Mouse (Mus musculus) liver, embryonic 12.5 days (tissue): ENCODE measurements at regions not wholly inside any gene's neighbourhood (a gene's known extent, or its start where the extent isn't known, plus 50 kb on each side); places are given as distances from the start of the nearest gene placed in this dataset.

Experiments
- ATAC-seq: fragments of 200-750 bp; cut with Nextera tagmentation; 2 replicates; pipeline ENCODE4 v1.8.0; 2017; ENCODE audit warnings: moderate number of reproducible peaks, mild to moderate bottlenecking, moderate library complexity
- H3K27ac ChIP-seq: fragments of 300-500 bp; sonication (generic); 2 replicates; pipeline ENCODE4 v1.5.1; 2016; ENCODE audit warnings: mild to moderate bottlenecking
- H3K27me3 ChIP-seq: fragments of 300-500 bp; sonication (generic); replicated peaks from 2 replicates; pipeline ENCODE4 v1.6.1; 2016; ENCODE audit warnings: mild to moderate bottlenecking, moderate library complexity
- H3K36me3 ChIP-seq: fragments of 300-500 bp; sonication (generic); 2 replicates; pipeline ENCODE4 v1.6.1; 2016; ENCODE audit warnings: mild to moderate bottlenecking, moderate library complexity
- H3K4me1 ChIP-seq: fragments of 300-500 bp; sonication (generic); 2 replicates; pipeline ENCODE4 v1.6.1; 2016
- H3K4me2 ChIP-seq: fragments of 300-500 bp; sonication (generic); 2 replicates; pipeline ENCODE4 v1.6.1; 2016; ENCODE audit warnings: mild to moderate bottlenecking, moderate library complexity
- H3K4me3 ChIP-seq: fragments of 300-500 bp; sonication (generic); 2 replicates; pipeline ENCODE4 v1.5.1; 2016; ENCODE audit warnings: mild to moderate bottlenecking, moderate library complexity
- H3K9ac ChIP-seq: fragments of 300-500 bp; sonication (generic); 2 replicates; pipeline ENCODE4 v1.6.1; 2016; ENCODE audit warnings: mild to moderate bottlenecking, moderate library complexity
- H3K9me3 ChIP-seq: fragments of 300-500 bp; sonication (generic); replicated peaks from 2 replicates; pipeline ENCODE4 v1.6.1; 2016; ENCODE audit warnings: mild to moderate bottlenecking, moderate library complexity
- WGBS: fragments of 180-500 bp; shearing (Covaris S2); methylation state at CpG from one replicate; pipeline ENCODE4 v1.1.7; 2016; ENCODE audit not compliant: insufficient replicate concordance; 5-methylcytosine and 5-hydroxymethylcytosine counted together

DNA sequence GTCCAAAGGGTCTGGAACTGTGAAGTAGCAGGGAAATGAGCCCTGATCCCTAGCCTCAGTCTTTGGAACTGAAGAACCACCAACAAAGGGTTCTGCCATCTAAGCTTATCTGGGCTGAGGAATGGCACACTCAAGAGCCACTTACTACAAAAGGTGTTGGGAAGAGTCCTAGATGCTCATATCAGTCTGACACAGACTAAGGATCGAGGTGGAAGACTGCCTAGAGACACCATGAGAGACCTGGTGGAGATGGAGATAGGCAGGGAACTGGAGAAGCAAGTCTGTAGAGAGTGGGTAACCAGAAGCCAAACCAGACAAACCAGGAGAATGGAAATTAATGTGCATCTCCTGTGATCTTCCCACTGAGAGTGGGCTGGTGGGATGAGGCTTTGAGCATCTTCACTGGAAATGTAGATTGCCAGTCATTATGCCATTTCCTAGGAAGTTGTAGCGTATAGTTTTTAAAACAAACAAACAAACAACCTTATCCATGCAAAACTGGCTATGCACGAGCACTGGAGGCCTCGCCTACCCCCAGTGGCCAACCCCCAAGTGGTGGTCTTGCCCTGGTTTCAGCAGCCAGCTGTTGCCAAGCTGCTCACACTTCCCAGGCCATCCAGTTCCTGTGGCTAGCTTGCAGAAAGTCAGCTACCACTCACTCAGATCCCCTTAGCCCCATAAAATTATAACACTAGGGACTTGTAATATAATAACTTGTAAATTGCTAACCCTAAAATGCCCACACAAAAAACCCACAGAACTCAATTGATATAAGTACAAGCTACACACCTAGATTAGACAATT is 136.2 kb upstream of the Meis1 start:
- no peaks in the 10 kb centered on the region for H3K9me3 ChIP-seq
- WGBS = 62% methylated on average over 4 of the region's 4 CpGs
- no peak overlapping the region for H3K27ac ChIP-seq
- H3K4me1 ChIP-seq = no peaks in the 10 kb centered on the region
- no peak for ATAC-seq
- no peaks in the 10 kb centered on the region for H3K27me3 ChIP-seq
- H3K9ac ChIP-seq = no peak overlapping the region
- no peak overlapping the region for H3K4me2 ChIP-seq
- H3K4me3 ChIP-seq = no peak overlapping the region
- H3K36me3 ChIP-seq = no peaks in the 10 kb centered on the region

DNA sequence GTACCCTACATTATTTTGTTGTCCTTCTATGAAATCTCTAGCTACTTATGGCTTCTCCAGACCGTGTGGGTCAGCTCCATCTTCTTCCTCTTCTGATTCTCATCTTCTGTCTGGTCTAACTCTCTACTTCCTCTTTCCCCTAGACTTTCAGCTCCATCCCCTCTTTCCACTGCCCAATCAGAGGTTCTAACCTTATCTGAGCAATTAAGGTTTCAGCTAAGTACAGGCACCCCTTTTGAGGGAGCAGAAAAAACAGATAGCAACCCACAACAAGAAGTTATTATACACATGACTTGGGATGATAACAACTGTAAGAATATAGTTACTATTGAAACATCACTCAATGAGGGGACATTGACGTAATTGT is 136.8 kb upstream of the Meis1 start:
- no peak overlapping the region for H3K9ac ChIP-seq
- no peaks in the 10 kb centered on the region for H3K27me3 ChIP-seq
- ATAC-seq = no peak
- 26% methylated on average over 2 of the region's 2 CpGs for WGBS
- no peak overlapping the region for H3K27ac ChIP-seq
- no peak overlapping the region for H3K4me3 ChIP-seq
- no peaks in the 10 kb centered on the region for H3K9me3 ChIP-seq
- no peaks in the 10 kb centered on the region for H3K36me3 ChIP-seq
- no peaks in the 10 kb centered on the region for H3K4me1 ChIP-seq
- no peak overlapping the region for H3K4me2 ChIP-seq

DNA sequence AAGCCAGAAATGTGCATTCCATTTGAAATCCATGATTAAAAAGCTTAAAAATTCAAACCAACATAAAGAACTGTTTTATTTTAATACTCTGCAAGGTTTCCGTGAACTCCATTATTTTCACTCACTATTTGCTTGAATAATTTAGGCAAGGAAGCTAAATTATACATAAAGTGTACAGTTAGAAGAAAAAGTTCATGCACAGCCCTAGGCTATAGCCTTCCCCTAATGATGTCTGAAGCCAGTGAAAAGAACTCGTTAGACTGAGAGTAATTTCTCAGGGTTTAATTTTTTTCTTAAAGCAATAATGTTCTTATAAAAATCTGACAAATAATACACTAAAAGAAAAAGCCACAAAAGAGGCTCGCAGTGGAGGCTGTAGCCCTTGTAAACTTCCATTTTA is 141.4 kb upstream of the Meis1 start:
- WGBS = 50% methylated on average over 3 of the region's 3 CpGs
- no peak for ATAC-seq

GRCm38 (mm10) chr11:19160669-19161068 is 141.9 kb upstream of the Meis1 start:
- no peaks in the 10 kb centered on the region for H3K9me3 ChIP-seq
- no peak overlapping the region for H3K4me2 ChIP-seq
- ATAC-seq = no peak
- no peak overlapping the region for H3K9ac ChIP-seq
- no peaks in the 10 kb centered on the region for H3K4me1 ChIP-seq
- H3K4me3 ChIP-seq = no peak overlapping the region
- 44% methylated on average over 5 of the region's 5 CpGs for WGBS
- H3K36me3 ChIP-seq = no peaks in the 10 kb centered on the region
- H3K27ac ChIP-seq = no peak overlapping the region
- no peaks in the 10 kb centered on the region for H3K27me3 ChIP-seq

More for the DNA sequence above, 141.4 kb upstream of the Meis1 start:
- Histone ChIP-seq H3K4me3 (no peak overlapping the region), H3K9ac (no peak overlapping the region), H3K4me1 (no peaks in the 10 kb centered on the region), H3K27me3 (no peaks in the 10 kb centered on the region), H3K9me3 (no peaks in the 10 kb centered on the region), H3K4me2 (no peak overlapping the region), H3K27ac (no peak overlapping the region), H3K36me3 (no peaks in the 10 kb centered on the region)

DNA sequence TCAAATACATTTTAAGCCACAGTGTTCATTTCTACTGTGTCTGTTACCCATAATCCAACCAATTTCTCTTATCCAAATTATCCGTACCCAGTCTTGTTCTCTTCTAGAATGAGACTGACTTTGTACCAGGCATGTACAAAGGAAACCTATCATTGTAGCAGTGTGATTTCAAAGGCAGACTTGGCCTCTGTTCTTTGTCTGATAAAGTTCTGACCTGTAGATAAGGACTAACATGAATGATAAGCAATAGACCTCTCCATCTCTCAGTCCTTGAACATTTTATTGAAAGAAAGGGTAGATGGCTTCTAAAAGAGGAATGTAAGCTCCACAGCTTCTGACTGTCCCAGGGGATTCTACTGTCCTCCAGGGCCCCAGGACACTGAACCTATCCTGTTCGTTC is 152.2 kb upstream of the Meis1 start:
- WGBS = 58% methylated on average over 2 of the region's 2 CpGs
- Histone ChIP-seq H3K9me3 (no peaks in the 10 kb centered on the region), H3K27ac (no peak overlapping the region), H3K27me3 (no peaks in the 10 kb centered on the region), H3K36me3 (no peaks in the 10 kb centered on the region), H3K4me2 (no peak overlapping the region), H3K4me3 (no peak overlapping the region), H3K4me1 (no peaks in the 10 kb centered on the region), H3K9ac (no peak overlapping the region)
- no peak for ATAC-seq

DNA sequence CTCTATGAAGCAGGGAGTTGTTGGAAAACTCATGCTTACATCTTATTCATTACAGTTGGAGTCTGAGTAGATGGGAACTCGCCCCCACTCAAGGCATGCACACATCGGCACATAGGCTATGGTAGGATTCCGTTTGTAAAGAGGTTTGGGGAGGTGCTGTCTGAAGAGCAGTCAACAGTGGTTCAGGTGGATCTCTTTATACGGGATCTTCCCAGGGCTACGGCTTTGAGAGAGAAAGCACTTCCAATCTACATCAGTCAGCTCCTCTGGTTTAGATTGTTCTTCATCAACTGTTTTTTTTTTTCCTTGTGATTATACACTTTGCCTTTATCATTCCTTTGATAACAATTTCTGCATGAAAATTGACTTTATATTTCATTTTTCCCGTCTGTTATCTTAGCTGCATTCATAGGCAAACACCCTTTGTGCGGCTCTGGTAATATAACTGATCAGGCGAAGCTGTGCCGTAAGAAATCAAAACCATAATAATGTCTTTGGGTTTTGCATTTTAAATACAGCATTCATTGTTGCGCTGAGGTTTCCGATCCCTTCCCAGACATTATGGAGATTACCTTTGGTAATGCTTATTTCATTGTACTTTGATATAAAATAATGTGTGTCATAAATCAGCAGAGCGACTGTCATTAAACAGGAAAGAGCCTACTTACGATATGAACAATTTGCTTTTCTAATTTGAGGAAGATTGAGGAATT is 155.7 kb upstream of the Meis1 start:
- H3K27ac ChIP-seq = no peak overlapping the region
- 72% methylated on average over 13 of the region's 13 CpGs for WGBS
- no peak overlapping the region for H3K4me3 ChIP-seq
- no peaks in the 10 kb centered on the region for H3K4me1 ChIP-seq
- no peak overlapping the region for H3K4me2 ChIP-seq
- no peaks in the 10 kb centered on the region for H3K36me3 ChIP-seq
- no peaks in the 10 kb centered on the region for H3K27me3 ChIP-seq
- H3K9ac ChIP-seq = no peak overlapping the region
- no peaks in the 10 kb centered on the region for H3K9me3 ChIP-seq
- no peak for ATAC-seq

- H3K27ac ChIP-seq = no peak overlapping the region
- H3K9me3 ChIP-seq = no peaks in the 10 kb centered on the region
- no peak overlapping the region for H3K4me3 ChIP-seq
- ATAC-seq = no peak
- no peaks in the 10 kb centered on the region for H3K27me3 ChIP-seq
- H3K4me1 ChIP-seq = no peaks in the 10 kb centered on the region
- no peak overlapping the region for H3K4me2 ChIP-seq
- 82% methylated on average over 1 of the region's 1 CpGs for WGBS
- H3K9ac ChIP-seq = no peak overlapping the region
- no peaks in the 10 kb centered on the region for H3K36me3 ChIP-seq
Measured at GRCm38 (mm10) chr11:19179290-19179689, 160.5 kb upstream of the Meis1 start.

- no peaks in the 10 kb centered on the region for H3K36me3 ChIP-seq
- no peak overlapping the region for H3K4me2 ChIP-seq
- WGBS = 37% methylated on average over 2 of the region's 2 CpGs
- no peak overlapping the region for H3K9ac ChIP-seq
- no peaks in the 10 kb centered on the region for H3K27me3 ChIP-seq
- ATAC-seq = no peak
- no peak overlapping the region for H3K27ac ChIP-seq
- no peaks in the 10 kb centered on the region for H3K9me3 ChIP-seq
- H3K4me1 ChIP-seq = no peaks in the 10 kb centered on the region
- no peak overlapping the region for H3K4me3 ChIP-seq
Measured at GRCm38 (mm10) chr11:19189778-19190177, 171.0 kb upstream of the Meis1 start.

DNA sequence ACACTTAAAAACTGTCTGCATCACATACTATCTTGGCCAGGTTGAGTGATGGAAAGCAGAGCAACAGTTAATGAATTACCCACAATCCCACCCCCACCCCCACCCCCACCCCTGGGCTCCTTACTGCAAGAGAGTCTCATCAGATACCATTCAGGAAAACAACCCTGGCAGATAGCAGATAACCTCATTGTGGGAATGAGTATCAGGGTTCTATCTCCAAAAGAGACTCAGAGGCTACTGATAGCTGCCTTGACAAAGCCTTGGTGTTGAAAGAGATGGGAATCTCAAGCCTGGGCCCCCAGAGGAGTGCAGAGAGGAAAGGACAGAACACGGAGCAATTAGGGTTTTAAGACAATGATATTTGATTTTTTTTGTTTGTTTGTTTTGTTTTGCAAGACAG is 175.7 kb upstream of the Meis1 start:
- ATAC-seq = no peak
- H3K4me1 ChIP-seq = no peaks in the 10 kb centered on the region
- 9% methylated on average over 1 of the region's 1 CpGs for WGBS
- no peak overlapping the region for H3K27ac ChIP-seq
- no peaks in the 10 kb centered on the region for H3K9me3 ChIP-seq
- no peak overlapping the region for H3K4me2 ChIP-seq
- H3K27me3 ChIP-seq = no peaks in the 10 kb centered on the region
- no peak overlapping the region for H3K4me3 ChIP-seq
- H3K36me3 ChIP-seq = no peaks in the 10 kb centered on the region
- no peak overlapping the region for H3K9ac ChIP-seq

- Histone ChIP-seq H3K36me3 (no peaks in the 10 kb centered on the region), H3K27ac (no peak overlapping the region), H3K4me1 (no peaks in the 10 kb centered on the region), H3K9me3 (no peaks in the 10 kb centered on the region), H3K9ac (no peak overlapping the region), H3K4me2 (no peak overlapping the region), H3K4me3 (no peak overlapping the region), H3K27me3 (no peaks in the 10 kb centered on the region)
- 72% methylated on average over 1 of the region's 1 CpGs for WGBS
- ATAC-seq = no peak
Measured at GRCm38 (mm10) chr11:19197790-19198189, 179.0 kb upstream of the Meis1 start.

- 72% methylated on average over 8 of the region's 8 CpGs for WGBS
- Histone ChIP-seq H3K4me3 (no peak overlapping the region), H3K36me3 (no peaks in the 10 kb centered on the region), H3K9me3 (no peaks in the 10 kb centered on the region), H3K27me3 (no peaks in the 10 kb centered on the region), H3K4me2 (no peak overlapping the region), H3K9ac (no peak overlapping the region), H3K27ac (no peak overlapping the region), H3K4me1 (no peaks in the 10 kb centered on the region)
- no peak for ATAC-seq
Measured at GRCm38 (mm10) chr11:19202602-19203517, 184.1 kb upstream of the Meis1 start.

DNA sequence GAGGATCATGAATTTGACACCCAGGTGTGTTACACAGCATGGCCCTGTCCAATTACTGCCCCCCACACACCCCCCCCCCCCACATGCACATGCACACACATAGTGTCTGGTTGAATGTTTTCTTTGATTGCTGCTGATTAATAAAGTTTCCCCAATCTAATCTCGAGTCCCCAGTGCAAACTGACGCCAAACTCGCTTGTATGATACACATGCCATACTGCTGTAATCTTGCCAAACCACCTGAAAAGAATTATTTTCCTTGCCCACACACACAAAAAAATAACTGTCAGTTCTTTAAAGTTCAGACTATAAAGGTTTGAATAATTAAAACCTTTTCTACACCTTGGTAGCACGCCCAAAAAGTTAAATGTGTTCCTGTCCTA is 184.7 kb upstream of the Meis1 start:
- H3K36me3 ChIP-seq = no peaks in the 10 kb centered on the region
- H3K4me1 ChIP-seq = no peaks in the 10 kb centered on the region
- H3K27me3 ChIP-seq = no peaks in the 10 kb centered on the region
- 67% methylated on average over 4 of the region's 4 CpGs for WGBS
- no peak for ATAC-seq
- H3K4me2 ChIP-seq = no peak overlapping the region
- no peak overlapping the region for H3K4me3 ChIP-seq
- no peaks in the 10 kb centered on the region for H3K9me3 ChIP-seq
- no peak overlapping the region for H3K27ac ChIP-seq
- no peak overlapping the region for H3K9ac ChIP-seq
